Mouse (Mus musculus) ovary, postnatal 10 days (tissue): Measurements from ENCODE around the gene Aurkb.

Experiments used
- DNase-seq: peaks from one replicate; pipeline ENCODE4 v3.0.0; 2022; ENCODE audit warnings: low spot score

Gene Aurkb

GRCm38 (mm10) chr11:69064259-69065133 lies 19.0 kb downstream of the Aurkb start:
- DNase-seq = no peak

- no peak for DNase-seq
These were observed 20.0 kb downstream of the Aurkb start for GRCm38 (mm10) chr11:69065394-69065925.

- no peak for DNase-seq
These were observed 20.9 kb downstream of the Aurkb start for GRCm38 (mm10) chr11:69066163-69066861.

- peak; percentile 68 for DNase-seq
These were observed 21.5 kb downstream of the Aurkb start for GRCm38 (mm10) chr11:69066956-69067355.

- no peak for DNase-seq
These were observed 22.2 kb downstream of the Aurkb start for GRCm38 (mm10) chr11:69067601-69068000.

GRCm38 (mm10) chr11:69070093-69070492 lies 24.6 kb downstream of the Aurkb start:
- peak; percentile 36 for DNase-seq

GRCm38 (mm10) chr11:69070590-69071222 lies 25.3 kb downstream of the Aurkb start, which contains the start of gene Tmem107:
Gene Tmem107, plus strand, starts transcription at chr11:69070806.
- DNase-seq = peak; percentile 87

- no peak for DNase-seq
These were observed 25.8 kb downstream of the Aurkb start for GRCm38 (mm10) chr11:69071262-69071661.

GRCm38 (mm10) chr11:69072234-69072633 lies 26.8 kb downstream of the Aurkb start:
- DNase-seq = no peak

GRCm38 (mm10) chr11:69072666-69073064 lies 27.2 kb downstream of the Aurkb start:
- DNase-seq = no peak

GRCm38 (mm10) chr11:69073065-69073888 lies 27.8 kb downstream of the Aurkb start:
- DNase-seq = peak; percentile 71

GRCm38 (mm10) chr11:69073951-69074775 lies 28.7 kb downstream of the Aurkb start:
- no peak for DNase-seq

- no peak for DNase-seq
These were observed 29.3 kb downstream of the Aurkb start for GRCm38 (mm10) chr11:69074776-69075069.

GRCm38 (mm10) chr11:69075764-69076479 lies 30.5 kb downstream of the Aurkb start:
- no peak for DNase-seq

GRCm38 (mm10) chr11:69076572-69076971 lies 31.1 kb downstream of the Aurkb start:
- DNase-seq = no peak

GRCm38 (mm10) chr11:69077316-69077715 lies 31.9 kb downstream of the Aurkb start:
- DNase-seq = no peak

GRCm38 (mm10) chr11:69078041-69078440 lies 32.6 kb downstream of the Aurkb start:
- no peak for DNase-seq

GRCm38 (mm10) chr11:69078805-69079438 lies 33.5 kb downstream of the Aurkb start:
- no peak for DNase-seq

- no peak for DNase-seq
These were observed 34.8 kb downstream of the Aurkb start for GRCm38 (mm10) chr11:69080102-69080854.
